Mouse (Mus musculus) MEL (cell line): Measurements from ENCODE around the gene Sik1. TPM values are rescaled to one million over a fixed set of nuclear protein-coding genes. Genes with fewer than 3 reads are reported as not detected.

Experiments used
- DNase-seq: peaks from one replicate; pipeline ENCODE4 v3.0.0; 2011; ENCODE audit warnings: low read depth, low spot score
- H3K27ac ChIP-seq: 2 replicates; pipeline ENCODE4 v1.5.1; 2012; ENCODE audit warnings: low read depth, mild to moderate bottlenecking, control low read depth, low read length, moderate library complexity; ENCODE audit not compliant: control insufficient read depth
- H3K27me3 ChIP-seq, 2 experiments: fragments of 150-350 bp in 1 of 2; sonication (generic) in 1 of 2; 2 replicates each; pipeline ENCODE4 v1.6.1; 2012; ENCODE audit warnings: low read length in 2 of 2, mild to moderate bottlenecking in 2 of 2, improper control_type of control experiment in 1 of 2, moderate library complexity in 1 of 2; ENCODE audit not compliant: insufficient read depth in 2 of 2, control insufficient read depth in 1 of 2
- H3K36me3 ChIP-seq, 2 experiments: 2 replicates each; pipeline ENCODE4 v1.6.1; 2012 to 2014; ENCODE audit warnings: low read length in 2 of 2, improper control_type of control experiment in 1 of 2, inconsistent platforms in 1 of 2, mild to moderate bottlenecking in 1 of 2; ENCODE audit not compliant: insufficient read depth in 2 of 2, control insufficient read depth in 1 of 2
- H3K4me1 ChIP-seq, 2 experiments: fragments of 150-350 bp in 1 of 2; sonication (generic) in 1 of 2; 2 replicates each; pipeline ENCODE4 v1.6.1; 2012; ENCODE audit warnings: low read length in 2 of 2, improper control_type of control experiment in 1 of 2, mild to moderate bottlenecking in 1 of 2; ENCODE audit not compliant: insufficient read depth in 2 of 2, control insufficient read depth in 1 of 2
- H3K4me3 ChIP-seq, 2 experiments: fragments of 150-350 bp in 1 of 2; sonication (generic) in 1 of 2; 2 replicates each; pipeline ENCODE4 v1.5.1; 2012; ENCODE audit warnings: low read depth in 2 of 2, low read length in 2 of 2, mild to moderate bottlenecking in 2 of 2, moderate library complexity in 2 of 2, control low read depth in 1 of 2, improper control_type of control experiment in 1 of 2; ENCODE audit not compliant: control insufficient read depth in 1 of 2, insufficient read depth in 1 of 2
- H3K79me2 ChIP-seq: 2 replicates; pipeline ENCODE4 v1.6.1; 2012; ENCODE audit warnings: mild to moderate bottlenecking, low read length, moderate library complexity; ENCODE audit not compliant: control insufficient read depth, poor library complexity, insufficient read depth
- H3K9ac ChIP-seq: 2 replicates; pipeline ENCODE4 v1.6.1; 2012; ENCODE audit warnings: low read depth, mild to moderate bottlenecking, control low read depth, low read length, moderate library complexity; ENCODE audit not compliant: control insufficient read depth, poor library complexity, severe bottlenecking
- H3K9me3 ChIP-seq: fragments of 150-350 bp; sonication (generic); replicated peaks from 2 replicates; pipeline ENCODE4 v1.6.1; 2012; ENCODE audit warnings: mild to moderate bottlenecking, low read length, improper control_type of control experiment, moderate library complexity; ENCODE audit not compliant: insufficient read depth
- BHLHE40 ChIP-seq: IDR thresholded peaks from 2 replicates; pipeline ENCODE4 v1.6.1; 2012; ENCODE audit warnings: low read depth, mild to moderate bottlenecking, inconsistent platforms, low read length, improper control_type of control experiment, borderline replicate concordance
- CHD1 ChIP-seq: IDR thresholded peaks from 2 replicates; pipeline ENCODE4 v1.6.1; 2012; ENCODE audit warnings: low read depth, mild to moderate bottlenecking, inconsistent platforms, low read length, improper control_type of control experiment
- CTCF ChIP-seq, 3 experiments: IDR thresholded peaks in 2 of 3; conservative IDR thresholded peaks in 1 of 3; 2 replicates each; pipeline ENCODE4 v1.5.1; 2011 to 2012; ENCODE audit warnings: low read length in 3 of 3, low read depth in 2 of 3, mild to moderate bottlenecking in 2 of 3, improper control_type of control experiment in 1 of 3, inconsistent platforms in 1 of 3, mixed read lengths in 1 of 3, moderate library complexity in 1 of 3; ENCODE audit not compliant: control insufficient read depth in 1 of 3, insufficient read depth in 1 of 3, poor library complexity in 1 of 3, severe bottlenecking in 1 of 3
- E2F4 ChIP-seq: IDR thresholded peaks from 2 replicates; pipeline ENCODE4 v1.6.1; 2011; ENCODE audit warnings: low read depth, low read length, improper control_type of control experiment, borderline replicate concordance
- ELF1 ChIP-seq: IDR thresholded peaks from 2 replicates; pipeline ENCODE4 v1.6.1; 2014; ENCODE audit warnings: low read depth, mild to moderate bottlenecking, inconsistent platforms, low read length, improper control_type of control experiment, moderate library complexity
- EP300 ChIP-seq, 2 experiments: IDR thresholded peaks; 2 replicates each; pipeline ENCODE4 v1.6.1; 2011; ENCODE audit warnings: improper control_type of control experiment in 2 of 2, low read length in 2 of 2, low read depth in 1 of 2, mild to moderate bottlenecking in 1 of 2
- ETS1 ChIP-seq: IDR thresholded peaks from 2 replicates; pipeline ENCODE4 v1.6.1; 2012; ENCODE audit warnings: low read depth, mild to moderate bottlenecking, inconsistent platforms, low read length, improper control_type of control experiment, moderate library complexity
- GABPA ChIP-seq: IDR thresholded peaks from 2 replicates; pipeline ENCODE4 v1.6.1; 2012; ENCODE audit warnings: low read depth, mild to moderate bottlenecking, inconsistent platforms, low read length, improper control_type of control experiment, moderate library complexity
- GATA1 ChIP-seq: IDR thresholded peaks from 2 replicates; pipeline ENCODE4 v1.6.1; 2011; ENCODE audit warnings: low read depth, low read length, improper control_type of control experiment
- HCFC1 ChIP-seq: IDR thresholded peaks from 2 replicates; pipeline ENCODE4 v1.6.1; 2012; ENCODE audit warnings: low read depth, mild to moderate bottlenecking, inconsistent platforms, low read length, improper control_type of control experiment, moderate library complexity
- JUND ChIP-seq: IDR thresholded peaks from 2 replicates; pipeline ENCODE4 v1.6.1; 2011; ENCODE audit warnings: low read depth, mild to moderate bottlenecking, improper control_type of control experiment, low read length
- KAT2A ChIP-seq: conservative IDR thresholded peaks from 2 replicates; pipeline ENCODE4 v1.6.1; 2012; ENCODE audit warnings: low read depth, low read length, improper control_type of control experiment, inconsistent platforms
- MAFK ChIP-seq: IDR thresholded peaks from 2 replicates; pipeline ENCODE4 v1.6.1; 2011; ENCODE audit warnings: low read depth, mild to moderate bottlenecking, low read length, improper control_type of control experiment, borderline replicate concordance
- MAX ChIP-seq: IDR thresholded peaks from 2 replicates; pipeline ENCODE4 v1.6.1; 2011; ENCODE audit warnings: low read length, improper control_type of control experiment
- MAZ ChIP-seq: IDR thresholded peaks from 2 replicates; pipeline ENCODE4 v1.6.1; 2012; ENCODE audit warnings: low read depth, mild to moderate bottlenecking, inconsistent platforms, low read length, improper control_type of control experiment
- MEF2A ChIP-seq: IDR thresholded peaks from 2 replicates; pipeline ENCODE4 v1.6.1; 2014; ENCODE audit warnings: low read depth, mild to moderate bottlenecking, inconsistent platforms, low read length, improper control_type of control experiment; ENCODE audit not compliant: poor library complexity, insufficient replicate concordance, severe bottlenecking; ENCODE audit errors: extremely low read depth
- MYB ChIP-seq: IDR thresholded peaks from 2 replicates; pipeline ENCODE4 v1.6.1; 2011; ENCODE audit warnings: mild to moderate bottlenecking, low read depth, low read length, improper control_type of control experiment
- MYC ChIP-seq: IDR thresholded peaks from 2 replicates; pipeline ENCODE4 v1.6.1; 2011; ENCODE audit warnings: low read depth, mild to moderate bottlenecking, low read length, improper control_type of control experiment, moderate library complexity
- NELFE ChIP-seq: IDR thresholded peaks from 2 replicates; pipeline ENCODE4 v1.6.1; 2011; ENCODE audit warnings: low read depth, low read length, improper control_type of control experiment
- NRF1 ChIP-seq: IDR thresholded peaks from 2 replicates; pipeline ENCODE4 v1.6.1; 2014; ENCODE audit warnings: low read depth, mild to moderate bottlenecking, inconsistent platforms, low read length, improper control_type of control experiment, moderate library complexity; ENCODE audit not compliant: poor library complexity, insufficient read depth, severe bottlenecking
- POLR2A ChIP-seq, 2 experiments: IDR thresholded peaks; 2 replicates each; pipeline ENCODE4 v1.6.1; 2011 to 2012; ENCODE audit warnings: low read length in 2 of 2, mild to moderate bottlenecking in 2 of 2, control low read depth in 1 of 2, improper control_type of control experiment in 1 of 2, low read depth in 1 of 2, moderate library complexity in 1 of 2; ENCODE audit not compliant: control insufficient read depth in 1 of 2, insufficient read depth in 1 of 2, poor library complexity in 1 of 2
- POLR2AphosphoS2 ChIP-seq: IDR thresholded peaks from 2 replicates; pipeline ENCODE4 v1.6.1; 2011; ENCODE audit warnings: low read length, improper control_type of control experiment
- POLR2AphosphoS5 ChIP-seq: IDR thresholded peaks from 2 replicates; pipeline ENCODE4 v1.6.1; 2012; ENCODE audit warnings: low read depth, borderline replicate concordance, mild to moderate bottlenecking, inconsistent platforms, low read length, moderate library complexity, mixed read lengths
- RAD21 ChIP-seq: IDR thresholded peaks from 2 replicates; pipeline ENCODE4 v1.6.1; 2011; ENCODE audit warnings: mild to moderate bottlenecking, low read depth, low read length, improper control_type of control experiment
- RCOR1 ChIP-seq: IDR thresholded peaks from 2 replicates; pipeline ENCODE4 v1.6.1; 2012; ENCODE audit warnings: low read depth, mild to moderate bottlenecking, inconsistent platforms, low read length, improper control_type of control experiment
- SIN3A ChIP-seq: IDR thresholded peaks from 2 replicates; pipeline ENCODE4 v1.6.1; 2012; ENCODE audit warnings: low read length, improper control_type of control experiment, inconsistent platforms
- SMC3 ChIP-seq: IDR thresholded peaks from 2 replicates; pipeline ENCODE4 v1.6.1; 2011; ENCODE audit warnings: low read depth, low read length, improper control_type of control experiment
- TAL1 ChIP-seq: IDR thresholded peaks from 2 replicates; pipeline ENCODE4 v1.6.1; 2012; ENCODE audit warnings: mild to moderate bottlenecking, inconsistent platforms, low read length, moderate library complexity, mixed read lengths
- UBTF ChIP-seq: IDR thresholded peaks from 2 replicates; pipeline ENCODE4 v1.6.1; 2012; ENCODE audit warnings: low read depth, mild to moderate bottlenecking, inconsistent platforms, low read length, improper control_type of control experiment, moderate library complexity, borderline replicate concordance; ENCODE audit not compliant: insufficient read depth
- USF1 ChIP-seq: IDR thresholded peaks from 2 replicates; pipeline ENCODE4 v1.6.1; 2014; ENCODE audit warnings: low read depth, mild to moderate bottlenecking, inconsistent platforms, low read length, improper control_type of control experiment, moderate library complexity
- USF2 ChIP-seq, 2 experiments: IDR thresholded peaks; 2 replicates each; pipeline ENCODE4 v1.6.1; 2011 to 2012; ENCODE audit warnings: improper control_type of control experiment in 2 of 2, low read length in 2 of 2, borderline replicate concordance in 1 of 2, inconsistent platforms in 1 of 2, low read depth in 1 of 2, mild to moderate bottlenecking in 1 of 2; ENCODE audit not compliant: insufficient read depth in 1 of 2
- ZC3H11A ChIP-seq: IDR thresholded peaks from 2 replicates; pipeline ENCODE4 v1.6.1; 2012; ENCODE audit warnings: low read depth, mild to moderate bottlenecking, inconsistent platforms, low read length, improper control_type of control experiment
- ZKSCAN1 ChIP-seq: IDR thresholded peaks from 2 replicates; pipeline ENCODE4 v1.6.1; 2012; ENCODE audit warnings: low read depth, mild to moderate bottlenecking, inconsistent platforms, low read length, improper control_type of control experiment, moderate library complexity
- ZMIZ1 ChIP-seq: IDR thresholded peaks from 2 replicates; pipeline ENCODE4 v1.6.1; 2012; ENCODE audit warnings: low read depth, mild to moderate bottlenecking, inconsistent platforms, low read length, improper control_type of control experiment, moderate library complexity
- ZNF384 ChIP-seq: IDR thresholded peaks from 2 replicates; pipeline ENCODE4 v1.6.1; 2012; ENCODE audit warnings: low read depth, mild to moderate bottlenecking, inconsistent platforms, low read length, improper control_type of control experiment
- polyA plus RNA-seq, 2 experiments: library from polyadenylated mRNA; stranded (reverse) in 1 of 2; unstranded in 1 of 2; fragments of >175 nt in 1 of 2; fragments of >200 nt in 1 of 2; gene quantifications; 2 replicates each; pipeline versions ENCODE4 v1.2.1 to v1.2.4; 2012; ENCODE audit warnings: low replicate concordance in 2 of 2, low read depth in 1 of 2; ENCODE audit not compliant: insufficient read length in 2 of 2, insufficient read depth in 1 of 2, missing spikeins in 1 of 2
- total RNA-seq: library from RNA; depleted of rRNA; stranded (reverse); fragments of 300-350 nt; gene quantifications from 2 replicates; pipeline ENCODE4 v1.2.3, GENCODE M21; 2012

Sik1 gene
- total and polyA plus RNA-seq, 3 experiments, result 5.5 to 10.4 TPM; not detected in 1

- TF ChIP-seq MAX, result no peak
These were observed 14.2 kb downstream of the Sik1 start (continued) for GRCm38 (mm10) chr17:31841453-31841841.

GRCm38 (mm10) chr17:31840423-31841003, 15.1 kb downstream of the Sik1 start:
- H3K4me3 ChIP-seq, result no peak overlapping the region
- H3K27me3 ChIP-seq, result no peaks in the 10 kb centered on the region
- peak; percentile 76 for DNase-seq
- H3K4me1 ChIP-seq, result peaks cover 4 to 18% of the 10 kb centered on the region in 2 experiments; a peak in 3 of 4 replicates
- no peaks in the 10 kb centered on the region for H3K9me3 ChIP-seq
- H3K79me2 ChIP-seq, result no peaks in the 10 kb centered on the region
- peak overlapping the region; percentile 26; the same call in 1 of the 2 replicates for H3K27ac ChIP-seq
- H3K9ac ChIP-seq, result no peak overlapping the region
- H3K36me3 ChIP-seq, result peaks cover 0 to 14% of the 10 kb centered on the region in 2 experiments; a peak in 3 of 4 replicates
- TF ChIP-seq TAL1, result peak; percentile 70
- peak; percentile 96 for TF ChIP-seq RCOR1
- TF ChIP-seq CTCF (IDR thresholded peaks at IDR 0.05 in 2 of 3, conservative IDR thresholded peaks at IDR 0.05 in 1 of 3; ENCODE audit: control insufficient read depth in 1 of 3, insufficient read depth in 1 of 3, low read depth in 2 of 3, low read length in 3 of 3, poor library complexity in 1 of 3, severe bottlenecking in 1 of 3), result no peak
- no peak for TF ChIP-seq HCFC1
- TF ChIP-seq MAFK, result no peak; the same call in 1 of the 2 replicates
- peak; percentile 84 for TF ChIP-seq GATA1
- peak; percentile 73; the same call in 1 of the 2 replicates for TF ChIP-seq ETS1
- no peak for TF ChIP-seq UBTF
- TF ChIP-seq POLR2AphosphoS5, result no peak
- TF ChIP-seq SMC3, result no peak
- TF ChIP-seq SIN3A, result no peak
- no peak for TF ChIP-seq NELFE
- TF ChIP-seq GABPA, result no peak
- no peak for TF ChIP-seq ZMIZ1
- TF ChIP-seq MAZ, result no peak
- TF ChIP-seq USF2 (IDR thresholded peaks at IDR 0.05; ENCODE audit: borderline replicate concordance in 1 of 2, insufficient read depth in 1 of 2, low read depth in 1 of 2, low read length in 2 of 2), result no peak
- TF ChIP-seq CHD1, result no peak
- no peak for TF ChIP-seq POLR2A (IDR thresholded peaks at IDR 0.05; ENCODE audit: control insufficient read depth in 1 of 2, insufficient read depth in 1 of 2, low read depth in 1 of 2, low read length in 2 of 2, poor library complexity in 1 of 2)
- TF ChIP-seq ZKSCAN1, result no peak
- no peak for TF ChIP-seq E2F4
- TF ChIP-seq ZC3H11A, result no peak
- TF ChIP-seq ELF1, result no peak
- TF ChIP-seq EP300 (IDR thresholded peaks at IDR 0.05; ENCODE audit: low read depth in 1 of 2, low read length in 2 of 2), result peak; percentile 80 to 89
- TF ChIP-seq RAD21, result no peak
- no peak for TF ChIP-seq POLR2AphosphoS2
- TF ChIP-seq JUND, result no peak
- no peak for TF ChIP-seq MEF2A
- TF ChIP-seq MYB, result no peak
- no peak for TF ChIP-seq USF1
- no peak for TF ChIP-seq KAT2A
- no peak for TF ChIP-seq ZNF384
- no peak for TF ChIP-seq NRF1
- no peak for TF ChIP-seq MYC
- no peak for TF ChIP-seq BHLHE40
